Mouse (Mus musculus): Measurements from ENCODE around the gene Zbtb25. TPM values are rescaled to one million over a fixed set of nuclear protein-coding genes. Genes with fewer than 3 reads are reported as not detected.

Gene Zbtb25
- polyA plus RNA-seq, 1 experiment: 29.2 TPM

- TF ChIP-seq CTCF (IDR thresholded peaks at IDR 0.05; ENCODE audit: borderline replicate concordance, insufficient read depth, low read length): no peak
- TF ChIP-seq POLR2A (IDR thresholded peaks at IDR 0.05; ENCODE audit: low read depth, low read length): no peak
- Histone ChIP-seq H3K4me1 (ENCODE audit: control insufficient read depth, insufficient read depth, low read length) (peaks cover 5% of the 10 kb centered on the region; the same call in 1 of the 2 replicates), H3K4me3 (ENCODE audit: insufficient read depth, low read length) (no peak overlapping the region), H3K27ac (ENCODE audit: insufficient read depth, low read length) (no peak overlapping the region)
Measured at GRCm38 (mm10) chr12:76305107-76305506, 64.3 kb downstream of the Zbtb25 start.

- no peak overlapping the region for H3K4me3 ChIP-seq (ENCODE audit: insufficient read depth, low read length)
- peaks cover 5% of the 10 kb centered on the region; the same call in 1 of the 2 replicates for H3K4me1 ChIP-seq (ENCODE audit: control insufficient read depth, insufficient read depth, low read length)
- no peak for TF ChIP-seq CTCF (IDR thresholded peaks at IDR 0.05; ENCODE audit: borderline replicate concordance, insufficient read depth, low read length)
- no peak for TF ChIP-seq POLR2A (IDR thresholded peaks at IDR 0.05; ENCODE audit: low read depth, low read length)
- no peak overlapping the region for H3K27ac ChIP-seq (ENCODE audit: insufficient read depth, low read length)
Measured at GRCm38 (mm10) chr12:76304199-76304598, 65.2 kb downstream of the Zbtb25 start.

GRCm38 (mm10) chr12:76303474-76303873 lies 65.9 kb downstream of the Zbtb25 start:
- TF ChIP-seq CTCF (IDR thresholded peaks at IDR 0.05; ENCODE audit: borderline replicate concordance, insufficient read depth, low read length): no peak
- TF ChIP-seq POLR2A (IDR thresholded peaks at IDR 0.05; ENCODE audit: low read depth, low read length): no peak
- Histone ChIP-seq H3K4me3 (ENCODE audit: insufficient read depth, low read length) (no peak overlapping the region), H3K4me1 (ENCODE audit: control insufficient read depth, insufficient read depth, low read length) (peaks cover 5% of the 10 kb centered on the region; the same call in 1 of the 2 replicates), H3K27ac (ENCODE audit: insufficient read depth, low read length) (no peak overlapping the region)

GRCm38 (mm10) chr12:76300367-76300766 lies 69.0 kb downstream of the Zbtb25 start:
- no peaks in the 10 kb centered on the region for H3K4me1 ChIP-seq (ENCODE audit: control insufficient read depth, insufficient read depth, low read length)
- H3K4me3 ChIP-seq (ENCODE audit: insufficient read depth, low read length): no peak overlapping the region
- TF ChIP-seq POLR2A (IDR thresholded peaks at IDR 0.05; ENCODE audit: low read depth, low read length): no peak
- TF ChIP-seq CTCF (IDR thresholded peaks at IDR 0.05; ENCODE audit: borderline replicate concordance, insufficient read depth, low read length): no peak
- H3K27ac ChIP-seq (ENCODE audit: insufficient read depth, low read length): no peak overlapping the region

GRCm38 (mm10) chr12:76299361-76299906 lies 70.0 kb downstream of the Zbtb25 start:
- H3K4me1 ChIP-seq (ENCODE audit: control insufficient read depth, insufficient read depth, low read length): no peaks in the 10 kb centered on the region
- no peak overlapping the region for H3K4me3 ChIP-seq (ENCODE audit: insufficient read depth, low read length)
- TF ChIP-seq POLR2A (IDR thresholded peaks at IDR 0.05; ENCODE audit: low read depth, low read length): no peak
- TF ChIP-seq CTCF (IDR thresholded peaks at IDR 0.05; ENCODE audit: borderline replicate concordance, insufficient read depth, low read length): no peak
- no peak overlapping the region for H3K27ac ChIP-seq (ENCODE audit: insufficient read depth, low read length)

GRCm38 (mm10) chr12:76297830-76298229 lies 71.6 kb downstream of the Zbtb25 start:
- TF ChIP-seq CTCF (IDR thresholded peaks at IDR 0.05; ENCODE audit: borderline replicate concordance, insufficient read depth, low read length) (no peak), POLR2A (IDR thresholded peaks at IDR 0.05; ENCODE audit: low read depth, low read length) (no peak)
- Histone ChIP-seq H3K4me1 (ENCODE audit: control insufficient read depth, insufficient read depth, low read length) (no peaks in the 10 kb centered on the region), H3K4me3 (ENCODE audit: insufficient read depth, low read length) (no peak overlapping the region), H3K27ac (ENCODE audit: insufficient read depth, low read length) (no peak overlapping the region)

Other genes starting within 250 kb of the Zbtb25 start
- 0.37 and 0.50 TPM in 2 replicates for gene Esr2, start 192.3 kb downstream of the Zbtb25 start, polyA plus RNA-seq (2011; ENCODE audit: insufficient read length, low read depth, missing spikeins)
- not detected in 2 replicates for gene Tex21, start 122.9 kb downstream of the Zbtb25 start, polyA plus RNA-seq (2011; ENCODE audit: insufficient read length, low read depth, missing spikeins)
- 30.9 and 38.6 TPM in 2 replicates for gene Mthfd1, start 114.3 kb downstream of the Zbtb25 start, polyA plus RNA-seq (2011; ENCODE audit: insufficient read length, low read depth, missing spikeins)
- gene Akap5, start 44.7 kb downstream of the Zbtb25 start, polyA plus RNA-seq (2011; ENCODE audit: insufficient read length, low read depth, missing spikeins): 0.68 TPM in 2 replicates
- 13.5 and 15.2 TPM in 2 replicates for gene Zbtb1, start 664 bp upstream of the Zbtb25 start, polyA plus RNA-seq (2011; ENCODE audit: insufficient read length, low read depth, missing spikeins)
- gene Hspa2, start 34.6 kb upstream of the Zbtb25 start, polyA plus RNA-seq (2011; ENCODE audit: insufficient read length, low read depth, missing spikeins): 8.6 and 13.7 TPM in 2 replicates
- gene Ppp1r36, start 47.9 kb upstream of the Zbtb25 start, polyA plus RNA-seq (2011; ENCODE audit: insufficient read length, low read depth, missing spikeins): 1.4 and 1.8 TPM in 2 replicates
- gene Plekhg3, start 161.3 kb upstream of the Zbtb25 start, polyA plus RNA-seq (2011; ENCODE audit: insufficient read length, low read depth, missing spikeins): 21.8 and 25.1 TPM in 2 replicates